Mouse (Mus musculus) liver, adult 2 months (tissue): Measurements from ENCODE around the gene Atf2.

ENCODE experiments used
- CTCF ChIP-seq: fragments of 200-500 bp; IDR thresholded peaks from 2 replicates; pipeline ENCODE4 v1.5.1; 2011; ENCODE audit warnings: low read depth, low read length, control low read depth
- POLR2A ChIP-seq: fragments of 200-500 bp; IDR thresholded peaks from 2 replicates; pipeline ENCODE4 v1.6.1; 2011; ENCODE audit warnings: low read length, control low read depth; ENCODE audit not compliant: insufficient read depth; ENCODE audit errors: extremely low read depth

DNA sequence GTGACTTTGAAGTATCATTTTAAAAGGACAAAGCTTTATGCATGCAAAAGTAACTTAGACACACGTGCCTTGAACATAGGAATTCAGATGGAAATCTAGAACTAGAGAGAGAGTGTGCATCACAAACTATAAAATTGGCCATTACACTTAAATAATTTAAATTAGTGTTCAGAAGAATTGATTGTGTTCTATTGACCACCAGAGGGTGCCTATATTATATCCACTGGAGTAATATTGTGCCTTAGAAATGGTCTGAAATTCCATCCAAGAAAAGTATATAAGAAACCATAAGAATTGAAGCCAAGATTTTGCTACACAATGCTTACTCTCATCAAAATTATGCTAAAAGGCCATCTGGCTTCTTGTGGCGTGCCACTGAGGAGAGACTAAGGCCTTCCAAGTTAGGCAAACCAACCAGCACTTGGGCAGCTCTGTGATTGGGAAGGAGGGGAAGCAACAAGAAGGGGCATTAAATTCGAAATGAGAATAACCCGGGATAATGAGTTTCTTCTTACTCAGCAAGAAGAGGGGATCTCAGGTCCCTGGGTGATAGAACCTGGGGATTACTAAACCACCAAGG is 113.3 kb downstream of the Atf2 start:
- TF ChIP-seq POLR2A (no peak), CTCF (no peak)
